Mouse (Mus musculus): Measurements from ENCODE around the gene Def8. TPM values are rescaled to one million over a fixed set of nuclear protein-coding genes. Genes with fewer than 3 reads are reported as not detected.
"Not testable (repeated sequence)": the region's sequence is repeated elsewhere in the genome, so short reads cannot be mapped to it uniquely, and the experiment has no call there.

Gene Def8
- polyA plus RNA-seq, 1 experiment from 2014 or later = 9.9 TPM

GRCm38 (mm10) chr8:123453291-123453690 lies 30.0 kb downstream of the Def8 start:
- no peak for ATAC-seq (ENCODE audit: low read depth)
- WGBS (ENCODE audit: insufficient replicate concordance) = 51% methylated on average over 7 of the region's 7 CpGs
- no peak overlapping the region for H3K27ac ChIP-seq (ENCODE audit: low read length)
- no peaks in the 10 kb centered on the region for H3K9me3 ChIP-seq (replicated peaks; ENCODE audit: control insufficient read depth, low read length)
- H3K4me1 ChIP-seq (ENCODE audit: control insufficient read depth, low read depth, low read length) = peaks cover 3% of the 10 kb centered on the region
- no peaks in the 10 kb centered on the region for H3K27me3 ChIP-seq (ENCODE audit: control insufficient read depth, insufficient read depth, low read depth, low read length)
- H3K4me2 ChIP-seq (ENCODE audit: low read depth, low read length) = no peak overlapping the region
- no peak overlapping the region for H3K9ac ChIP-seq (ENCODE audit: low read depth, low read length)
- no peak overlapping the region for H3K4me3 ChIP-seq (ENCODE audit: low read depth, low read length)
- peaks cover 3% of the 10 kb centered on the region; the same call in 1 of the 2 replicates for H3K36me3 ChIP-seq (ENCODE audit: control insufficient read depth, insufficient read depth)

DNA sequence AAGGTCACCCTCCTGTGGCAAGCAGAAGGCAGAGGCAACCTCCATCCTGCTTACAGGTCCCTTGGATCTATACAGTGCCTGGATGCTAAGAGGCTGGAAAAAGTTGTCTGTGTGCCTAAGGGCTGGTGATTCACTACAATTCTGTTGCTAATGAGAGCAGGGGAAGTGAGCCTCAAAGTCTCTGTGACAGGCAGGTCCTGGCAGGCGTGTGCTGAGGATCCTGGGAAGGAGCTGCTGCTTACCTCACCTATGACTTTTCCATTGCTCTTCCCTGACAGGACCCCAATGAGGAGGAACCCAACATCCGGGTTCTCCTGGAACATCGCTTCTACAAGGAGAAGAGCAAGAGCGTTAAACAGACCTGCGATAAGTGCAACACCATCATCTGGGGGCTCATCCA lies 30.6 kb downstream of the Def8 start:
- Histone ChIP-seq H3K27ac (ENCODE audit: low read length) (no peak overlapping the region), H3K4me1 (ENCODE audit: control insufficient read depth, low read depth, low read length) (peaks cover 3% of the 10 kb centered on the region), H3K4me2 (ENCODE audit: low read depth, low read length) (no peak overlapping the region), H3K36me3 (ENCODE audit: control insufficient read depth, insufficient read depth) (peaks cover 3% of the 10 kb centered on the region; the same call in 1 of the 2 replicates), H3K9ac (ENCODE audit: low read depth, low read length) (no peak overlapping the region), H3K27me3 (ENCODE audit: control insufficient read depth, insufficient read depth, low read depth, low read length) (no peaks in the 10 kb centered on the region), H3K9me3 (replicated peaks; ENCODE audit: control insufficient read depth, low read length) (no peaks in the 10 kb centered on the region), H3K4me3 (ENCODE audit: low read depth, low read length) (no peak overlapping the region)
- ATAC-seq (ENCODE audit: low read depth) = no peak
- 82% methylated on average over 5 of the region's 5 CpGs for WGBS (ENCODE audit: insufficient replicate concordance)

- no peak overlapping the region for H3K9ac ChIP-seq (ENCODE audit: low read depth, low read length)
- peaks cover 3% of the 10 kb centered on the region for H3K4me1 ChIP-seq (ENCODE audit: control insufficient read depth, low read depth, low read length)
- no peaks in the 10 kb centered on the region for H3K9me3 ChIP-seq (replicated peaks; ENCODE audit: control insufficient read depth, low read length)
- no peak overlapping the region for H3K4me2 ChIP-seq (ENCODE audit: low read depth, low read length)
- ATAC-seq (ENCODE audit: low read depth) = no peak
- WGBS (ENCODE audit: insufficient replicate concordance) = 34% methylated on average over 6 of the region's 6 CpGs
- no peaks in the 10 kb centered on the region for H3K27me3 ChIP-seq (ENCODE audit: control insufficient read depth, insufficient read depth, low read depth, low read length)
- H3K27ac ChIP-seq (ENCODE audit: low read length) = no peak overlapping the region
- H3K36me3 ChIP-seq (ENCODE audit: control insufficient read depth, insufficient read depth) = peaks cover 3% of the 10 kb centered on the region; the same call in 1 of the 2 replicates
- H3K4me3 ChIP-seq (ENCODE audit: low read depth, low read length) = no peak overlapping the region
Observed at GRCm38 (mm10) chr8:123454559-123454958, 31.2 kb downstream of the Def8 start.

GRCm38 (mm10) chr8:123463651-123464050 lies 40.3 kb downstream of the Def8 start:
- H3K27ac ChIP-seq (ENCODE audit: low read length) = no peak overlapping the region
- no peaks in the 10 kb centered on the region; the same call in 1 of the 2 replicates for H3K4me1 ChIP-seq (ENCODE audit: control insufficient read depth, low read depth, low read length)
- no peaks in the 10 kb centered on the region for H3K9me3 ChIP-seq (replicated peaks; ENCODE audit: control insufficient read depth, low read length)
- 74% methylated on average over 4 of the region's 4 CpGs for WGBS (ENCODE audit: insufficient replicate concordance)
- no peak overlapping the region for H3K9ac ChIP-seq (ENCODE audit: low read depth, low read length)
- no peak for ATAC-seq (ENCODE audit: low read depth)
- no peaks in the 10 kb centered on the region; the same call in 1 of the 2 replicates for H3K36me3 ChIP-seq (ENCODE audit: control insufficient read depth, insufficient read depth)
- H3K4me2 ChIP-seq (ENCODE audit: low read depth, low read length) = no peak overlapping the region
- H3K27me3 ChIP-seq (ENCODE audit: control insufficient read depth, insufficient read depth, low read depth, low read length) = no peaks in the 10 kb centered on the region
- H3K4me3 ChIP-seq (ENCODE audit: low read depth, low read length) = no peak overlapping the region

DNA sequence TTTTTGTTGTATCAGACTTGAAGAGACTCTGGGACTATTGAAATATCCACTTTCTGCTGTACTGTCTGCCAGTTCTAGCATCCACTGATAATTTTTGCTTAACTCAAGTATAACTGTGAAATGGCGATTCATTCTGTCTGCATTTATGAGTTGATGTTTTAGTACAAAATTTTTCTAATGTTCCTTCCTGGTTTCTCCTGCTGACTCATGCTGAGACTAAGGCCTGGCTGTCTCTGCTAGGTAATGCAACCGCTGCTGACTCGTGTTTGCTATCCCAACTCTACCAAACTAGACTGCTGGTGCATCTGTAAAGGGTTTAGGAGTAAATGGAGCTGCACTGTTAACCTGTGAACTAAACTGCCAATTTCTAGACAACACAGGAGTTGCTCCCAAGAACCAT lies 44.1 kb downstream of the Def8 start:
- H3K9ac ChIP-seq (ENCODE audit: low read depth, low read length) = no peak overlapping the region
- H3K27me3 ChIP-seq (ENCODE audit: control insufficient read depth, insufficient read depth, low read depth, low read length) = no peaks in the 10 kb centered on the region
- no peak overlapping the region for H3K27ac ChIP-seq (ENCODE audit: low read length)
- no peaks in the 10 kb centered on the region for H3K9me3 ChIP-seq (replicated peaks; ENCODE audit: control insufficient read depth, low read length)
- no peaks in the 10 kb centered on the region; the same call in 1 of the 2 replicates for H3K4me1 ChIP-seq (ENCODE audit: control insufficient read depth, low read depth, low read length)
- ATAC-seq (ENCODE audit: low read depth) = no peak
- no peaks in the 10 kb centered on the region for H3K36me3 ChIP-seq (ENCODE audit: control insufficient read depth, insufficient read depth)
- no peak overlapping the region for H3K4me2 ChIP-seq (ENCODE audit: low read depth, low read length)
- no peak overlapping the region for H3K4me3 ChIP-seq (ENCODE audit: low read depth, low read length)
- 53% methylated on average over 3 of the region's 3 CpGs for WGBS (ENCODE audit: insufficient replicate concordance)

- H3K27me3 ChIP-seq (ENCODE audit: control insufficient read depth, insufficient read depth, low read depth, low read length); H3K4me1 ChIP-seq (ENCODE audit: control insufficient read depth, low read depth, low read length); H3K9me3 ChIP-seq (replicated peaks; ENCODE audit: control insufficient read depth, low read length); ATAC-seq (ENCODE audit: low read depth); H3K36me3 ChIP-seq (ENCODE audit: control insufficient read depth, insufficient read depth); H3K9ac ChIP-seq (ENCODE audit: low read depth, low read length): not testable (repeated sequence)
- H3K27ac ChIP-seq (ENCODE audit: low read length) = peak overlapping the region; percentile 37
- peak overlapping the region; percentile 13; the same call in 1 of the 2 replicates for H3K4me3 ChIP-seq (ENCODE audit: low read depth, low read length)
- WGBS (ENCODE audit: insufficient replicate concordance) = 57% methylated on average over 6 of the region's 6 CpGs
- 0 out of 2 replicates have a peak overlapping the region, but pooled peaks have one; percentile 9 for H3K4me2 ChIP-seq (ENCODE audit: low read depth, low read length)
Observed at GRCm38 (mm10) chr8:123472991-123473390, 49.7 kb downstream of the Def8 start.

- H3K36me3 ChIP-seq (ENCODE audit: control insufficient read depth, insufficient read depth); H3K4me3 ChIP-seq (ENCODE audit: low read depth, low read length); H3K27ac ChIP-seq (ENCODE audit: low read length); H3K9me3 ChIP-seq (replicated peaks; ENCODE audit: control insufficient read depth, low read length); ATAC-seq (ENCODE audit: low read depth); H3K9ac ChIP-seq (ENCODE audit: low read depth, low read length); H3K4me2 ChIP-seq (ENCODE audit: low read depth, low read length); H3K27me3 ChIP-seq (ENCODE audit: control insufficient read depth, insufficient read depth, low read depth, low read length): not testable (repeated sequence)
- peaks cover 18% of the 10 kb centered on the region for H3K4me1 ChIP-seq (ENCODE audit: control insufficient read depth, low read depth, low read length)
- 26% methylated on average over 5 of the region's 5 CpGs for WGBS (ENCODE audit: insufficient replicate concordance)
Observed at GRCm38 (mm10) chr8:123474549-123474948, 51.2 kb downstream of the Def8 start.

DNA sequence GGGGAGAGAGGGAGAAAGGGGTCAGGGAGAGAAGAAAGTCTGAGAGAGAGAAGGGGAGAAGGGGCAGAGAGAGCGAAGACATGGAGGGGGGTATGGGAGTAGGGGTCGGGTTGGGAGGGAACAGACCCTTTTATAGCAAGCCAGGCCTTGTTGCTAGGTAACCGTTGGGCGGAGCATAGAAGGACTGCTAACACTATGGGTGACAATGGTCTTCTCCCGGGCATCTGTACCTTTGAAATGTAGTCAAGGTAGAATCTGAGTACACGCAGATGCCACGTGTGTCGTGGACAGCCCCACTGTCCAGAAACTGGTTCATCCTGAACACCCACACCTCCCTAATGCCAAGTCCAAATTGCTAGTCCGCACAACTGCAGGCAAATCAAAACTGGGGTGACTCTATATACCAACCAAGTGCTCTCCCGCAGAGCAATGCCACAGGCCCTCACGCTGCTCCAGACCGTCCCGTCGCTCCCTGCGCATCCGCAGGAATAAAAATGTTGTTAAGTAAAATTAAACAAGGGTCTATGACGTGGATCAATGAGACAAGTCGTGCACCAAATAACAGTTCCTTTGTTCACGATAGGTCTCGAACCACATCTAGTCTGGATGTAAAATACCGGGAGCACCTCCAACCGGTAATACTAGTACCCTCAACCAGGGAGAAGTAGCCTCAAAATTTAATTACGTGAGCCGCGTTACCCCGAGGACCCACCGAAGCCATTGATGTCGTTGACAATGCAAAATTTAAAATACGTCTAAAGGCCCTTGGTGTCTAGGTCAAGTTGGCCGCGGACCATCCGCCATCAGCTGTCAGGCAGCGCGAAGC lies 53.8 kb downstream of the Def8 start:
- Histone ChIP-seq H3K27me3 (ENCODE audit: control insufficient read depth, insufficient read depth, low read depth, low read length) (no peaks in the 10 kb centered on the region), H3K36me3 (ENCODE audit: control insufficient read depth, insufficient read depth) (peaks cover 10% of the 10 kb centered on the region; the same call in 1 of the 2 replicates), H3K27ac (ENCODE audit: low read length) (peak overlapping the region; percentile 87), H3K9ac (ENCODE audit: low read depth, low read length) (peak overlapping the region; percentile 77), H3K9me3 (replicated peaks; ENCODE audit: control insufficient read depth, low read length) (no peaks in the 10 kb centered on the region), H3K4me3 (ENCODE audit: low read depth, low read length) (peak overlapping the region; percentile 80), H3K4me2 (ENCODE audit: low read depth, low read length) (peak overlapping the region; percentile 72), H3K4me1 (ENCODE audit: control insufficient read depth, low read depth, low read length) (peaks cover 18% of the 10 kb centered on the region)
- WGBS (ENCODE audit: insufficient replicate concordance) = 10% methylated on average over 34 of the region's 34 CpGs
- ATAC-seq (ENCODE audit: low read depth) = no peak; the same call in 1 of the 2 replicates

DNA sequence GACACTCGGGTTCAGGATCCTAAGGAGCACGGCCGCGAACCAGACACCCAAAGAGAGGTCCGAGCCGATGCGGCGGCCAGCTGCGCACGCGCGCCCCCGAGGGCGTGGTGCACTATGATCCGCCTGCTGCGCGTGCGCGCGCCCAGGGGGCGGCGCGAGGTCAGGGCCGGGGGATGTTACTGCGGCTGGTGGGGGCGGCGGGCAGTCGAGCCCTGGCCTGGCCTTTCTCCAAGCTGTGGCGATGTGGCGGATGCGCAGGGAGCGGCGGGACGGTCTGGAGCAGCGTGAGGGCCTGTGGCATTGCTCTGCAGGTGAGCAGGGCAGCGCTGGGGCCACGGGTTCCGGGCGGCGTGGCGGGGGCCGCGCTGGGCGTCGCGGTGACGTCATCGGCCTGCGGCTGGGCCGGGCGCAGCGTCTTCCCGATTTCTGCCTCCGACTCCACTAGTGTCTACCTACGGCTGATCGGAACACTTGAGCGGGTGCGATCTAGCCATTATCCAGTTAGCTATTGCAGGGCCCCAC lies 54.5 kb downstream of the Def8 start, which contains the start of gene Afg3l1:
Gene Afg3l1 (plus strand): TSS at position 167 of the 522 bp plus-strand sequence.
- H3K27me3 ChIP-seq (ENCODE audit: control insufficient read depth, insufficient read depth, low read depth, low read length) = no peaks in the 10 kb centered on the region
- peak within 1 kb of the TSS; percentile 87 for H3K27ac ChIP-seq (ENCODE audit: low read length)
- no peaks in the 10 kb centered on the region for H3K9me3 ChIP-seq (replicated peaks; ENCODE audit: control insufficient read depth, low read length)
- peak; percentile 95 for ATAC-seq (ENCODE audit: low read depth)
- peak within 1 kb of the TSS; percentile 77 for H3K9ac ChIP-seq (ENCODE audit: low read depth, low read length)
- H3K4me3 ChIP-seq (ENCODE audit: low read depth, low read length) = peak within 1 kb of the TSS; percentile 80
- H3K36me3 ChIP-seq (ENCODE audit: control insufficient read depth, insufficient read depth) = peaks cover 11% of the 10 kb centered on the region
- H3K4me1 ChIP-seq (ENCODE audit: control insufficient read depth, low read depth, low read length) = peaks cover 18% of the 10 kb centered on the region
- under 1% methylated on average over 55 of the region's 58 CpGs for WGBS (ENCODE audit: insufficient replicate concordance)
- peak within 1 kb of the TSS; percentile 72 for H3K4me2 ChIP-seq (ENCODE audit: low read depth, low read length)

Data from liver, embryonic 16.5 days (tissue).